In the genomic region with DNA sequence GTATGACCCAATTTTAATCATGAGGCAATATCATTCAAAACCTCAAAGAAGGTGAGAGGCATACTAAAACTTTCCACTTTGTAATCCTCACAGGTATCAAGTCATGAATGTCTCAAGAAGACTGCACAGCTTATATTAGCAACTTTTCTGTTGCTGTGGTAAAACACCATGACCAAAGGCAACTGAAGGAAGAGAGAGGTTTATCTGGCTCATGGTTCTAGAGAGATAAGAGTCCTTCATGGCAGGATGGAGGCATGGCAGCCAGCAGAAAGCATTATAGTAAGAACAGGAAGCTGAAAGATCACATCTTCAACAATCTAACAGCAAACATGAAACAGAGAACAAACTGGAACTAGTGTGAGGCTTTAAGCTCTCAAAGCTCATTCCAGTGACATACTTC, we compare ENCODE assay signal across 32 mouse cellular contexts. TPM values are rescaled to one million over a fixed set of nuclear protein-coding genes. Genes with fewer than 3 reads are reported as not detected.
DNase-seq lines count a peak whose midpoint lies in the region; ATAC-seq and TF ChIP-seq lines count a peak whose summit lies in the region.
"Had no signal": no experiment of that assay in that cellular context is flagged by ENCODE, and none has a peak within 500 bp of the region (broad histone marks: within the 10 kb centered on the region; RNA-seq: fewer than 3 reads in every experiment).

No protein-coding gene starts in this region.

- TF ChIP-seq RAD21 in MEL (IDR thresholded peaks at IDR 0.05; ENCODE audit: low read depth, low read length) = no peak

- H3K4me3 ChIP-seq in MEL (ENCODE audit: control insufficient read depth in 1 of 2, insufficient read depth in 1 of 2, low read depth in 2 of 2, low read length in 2 of 2) = no peak overlapping the region
- H3K4me3 ChIP-seq: embryonic facial prominence, embryonic 10.5 days; embryonic facial prominence, embryonic 13.5 days; erythroblast, embryonic 14.5 days; forebrain, embryonic 12.5 days; forebrain, embryonic 15.5 days; heart, adult 2 months; heart, embryonic 10.5 days; heart, embryonic 13.5 days; hindbrain, embryonic 12.5 days; hindbrain, embryonic 15.5 days had no signal

- peak; percentile 12 for ATAC-seq in inflammation-experienced regulatory T-cells, adult 6 months
- no peak for ATAC-seq in activated CD4-positive, CD25-positive, alpha-beta regulatory T cell, adult 4 months
- ATAC-seq: forebrain, embryonic 15.5 days; intestine, embryonic 16.5 days had no signal

- TF ChIP-seq POLR2A in MEL (IDR thresholded peaks at IDR 0.05; ENCODE audit: control insufficient read depth in 1 of 2, insufficient read depth in 1 of 2, low read depth in 1 of 2, low read length in 2 of 2, poor library complexity in 1 of 2) = no peak

- H3K4me1 ChIP-seq in MEL (ENCODE audit: control insufficient read depth in 1 of 2, insufficient read depth in 2 of 2, low read length in 2 of 2) = no peaks in the 10 kb centered on the region
- H3K4me1 ChIP-seq: embryonic facial prominence, embryonic 10.5 days; embryonic facial prominence, embryonic 13.5 days; forebrain, embryonic 12.5 days; forebrain, embryonic 15.5 days; heart, embryonic 10.5 days; heart, embryonic 13.5 days; hindbrain, embryonic 12.5 days; hindbrain, embryonic 15.5 days had no signal

- TF ChIP-seq CTCF in MEL (IDR thresholded peaks at IDR 0.05 in 2 of 3, conservative IDR thresholded peaks at IDR 0.05 in 1 of 3; ENCODE audit: control insufficient read depth in 1 of 3, insufficient read depth in 1 of 3, low read depth in 2 of 3, low read length in 3 of 3, poor library complexity in 1 of 3, severe bottlenecking in 1 of 3) = no peak

- DNase-seq in thymus, postnatal 0 days (ENCODE audit: low spot score) = peak; percentile 8
- no peak for DNase-seq in thymus, postnatal 36 days
- peak; percentile 17 for DNase-seq in MEL (ENCODE audit: low read depth, low spot score)
- no peak for DNase-seq in adrenal gland, postnatal 36 days
- no peak for DNase-seq in adrenal gland, postnatal 10 days
- no peak for DNase-seq in thymus, postnatal 4 days
- DNase-seq: adrenal gland, adult 8-10 months; B cell, adult 2 months; cerebellum, adult 11 months; cerebellum, adult 2 months; cerebellum, adult 9-11 months; cerebellum, postnatal 25 days; embryo, embryonic 11 days; gastrocnemius, postnatal 10 days; gastrocnemius, postnatal 36 days; heart, adult 2 months; heart, postnatal 14 days; heart, postnatal 4 days had no signal

- H3K9ac ChIP-seq in MEL (ENCODE audit: control insufficient read depth, low read depth, low read length, poor library complexity, severe bottlenecking) = no peak overlapping the region
- H3K9ac ChIP-seq: embryonic facial prominence, embryonic 13.5 days; forebrain, embryonic 12.5 days; forebrain, embryonic 15.5 days; heart, embryonic 13.5 days; hindbrain, embryonic 12.5 days; hindbrain, embryonic 15.5 days had no signal

- no peak overlapping the region for H3K27ac ChIP-seq in MEL (ENCODE audit: control insufficient read depth, low read depth, low read length)
- H3K27ac ChIP-seq: embryonic facial prominence, embryonic 10.5 days; embryonic facial prominence, embryonic 13.5 days; forebrain, embryonic 12.5 days; forebrain, embryonic 15.5 days; heart, adult 2 months; heart, embryonic 10.5 days; heart, embryonic 13.5 days; hindbrain, embryonic 12.5 days; hindbrain, embryonic 15.5 days had no signal

- no peaks in the 10 kb centered on the region for H3K36me3 ChIP-seq in MEL (ENCODE audit: control insufficient read depth in 1 of 2, insufficient read depth in 2 of 2, low read length in 2 of 2)
- H3K36me3 ChIP-seq: embryonic facial prominence, embryonic 10.5 days; embryonic facial prominence, embryonic 13.5 days; forebrain, embryonic 12.5 days; forebrain, embryonic 15.5 days; G1E; heart, embryonic 10.5 days; heart, embryonic 13.5 days; hindbrain, embryonic 12.5 days; hindbrain, embryonic 15.5 days had no signal

- no peaks in the 10 kb centered on the region for H3K9me3 ChIP-seq in MEL (replicated peaks; ENCODE audit: insufficient read depth, low read length)
- H3K9me3 ChIP-seq: embryonic facial prominence, embryonic 10.5 days; embryonic facial prominence, embryonic 13.5 days; forebrain, embryonic 12.5 days; forebrain, embryonic 15.5 days; G1E; heart, embryonic 10.5 days; heart, embryonic 13.5 days; hindbrain, embryonic 12.5 days; hindbrain, embryonic 15.5 days had no signal

- H3K27me3 ChIP-seq in MEL (ENCODE audit: control insufficient read depth in 1 of 2, insufficient read depth in 2 of 2, low read length in 2 of 2) = no peaks in the 10 kb centered on the region
- H3K27me3 ChIP-seq: CH12.LX; embryonic facial prominence, embryonic 13.5 days; forebrain, embryonic 12.5 days; forebrain, embryonic 15.5 days; heart, embryonic 13.5 days; hindbrain, embryonic 12.5 days; hindbrain, embryonic 15.5 days had no signal

- H3K79me2 ChIP-seq in MEL (ENCODE audit: control insufficient read depth, insufficient read depth, low read length, poor library complexity) = no peaks in the 10 kb centered on the region

- no peak; a peak in 1 of 4 replicates for TF ChIP-seq EP300 in MEL (IDR thresholded peaks at IDR 0.05; ENCODE audit: low read depth in 1 of 2, low read length in 2 of 2)

TF ChIP-seq in MEL, 35 proteins besides CTCF, POLR2A, EP300 and RAD21:
- TF ChIP-seq USF2 (IDR thresholded peaks at IDR 0.05; ENCODE audit: borderline replicate concordance in 1 of 2, insufficient read depth in 1 of 2, low read depth in 1 of 2, low read length in 2 of 2) = no peak
- no peak for TF ChIP-seq ZC3H11A (IDR thresholded peaks at IDR 0.05; ENCODE audit: low read depth, low read length)
- no peak for TF ChIP-seq BHLHE40 (IDR thresholded peaks at IDR 0.05; ENCODE audit: borderline replicate concordance, low read depth, low read length)
- TF ChIP-seq MYB (IDR thresholded peaks at IDR 0.05; ENCODE audit: low read depth, low read length) = no peak
- TF ChIP-seq TBP (IDR thresholded peaks at IDR 0.05; ENCODE audit: low read depth, low read length) = no peak
- TF ChIP-seq MYC (IDR thresholded peaks at IDR 0.05; ENCODE audit: low read depth, low read length) = no peak
- no peak for TF ChIP-seq MXI1 (IDR thresholded peaks at IDR 0.05; ENCODE audit: low read depth, low read length)
- TF ChIP-seq POLR2AphosphoS2 (IDR thresholded peaks at IDR 0.05; ENCODE audit: low read length) = no peak
- no peak for TF ChIP-seq SMC3 (IDR thresholded peaks at IDR 0.05; ENCODE audit: low read depth, low read length)

RNA-seq across cellular contexts. Expression of a gene that starts 43.8 kb away (rescaled TPM):
- polyA plus RNA-seq in thymus, postnatal 0 days (2015; fragmentation: Nextera tagmentation; extraction: Ambion mirVana) = 25.3 and 32.3 TPM in 2 replicates
- total RNA-seq in MEL (2012; rRNA removed) = not detected in 2 replicates
- polyA plus RNA-seq in MEL (2012; ENCODE audit: insufficient read depth in 1 of 2, insufficient read length in 2 of 2, low read depth in 1 of 2, low replicate concordance in 2 of 2, missing spikeins in 1 of 2) = not detected
- under 1 TPM in 2 of 3 experiments, not detected in 1; 0.08 to 0.61 TPM for polyA plus RNA-seq in inflammation-experienced regulatory T-cells, adult 6 months (2017; shearing (Covaris generic))
- polyA plus RNA-seq in activated CD4-positive, CD25-positive, alpha-beta regulatory T cell, adult 4 months (2017; shearing (Covaris generic)) = under 1 TPM; 0.24 to 0.53 TPM
- total RNA-seq in adrenal gland, postnatal 36 days (2021) = 10 to 100 TPM in 1 of 2 experiments, 1 to 10 TPM in 1; 9.6 to 17.7 TPM
- 10 to 100 TPM; 10.7 to 14.5 TPM for total RNA-seq in adrenal gland, postnatal 10 days (2021)
- polyA plus RNA-seq: G1E had no signal

Comparison
In these comparisons a context has a peak if more than half of its experiments do, and no peak if none do; other contexts are left out.
1. DNase-seq: peak in thymus, postnatal 0 days (single experiment) and MEL (single experiment); none in thymus, postnatal 36 days (0 of 2), adrenal gland, postnatal 36 days (0 of 2), adrenal gland, postnatal 10 days (single experiment) and thymus, postnatal 4 days (single experiment).
2. RNA of a gene that starts 43.8 kb away (polyA plus RNA-seq): 25.3 to 32.3 TPM in thymus, postnatal 0 days; 0.24 to 0.53 TPM in activated CD4-positive, CD25-positive, alpha-beta regulatory T cell, adult 4 months, 0.08 to 0.61 TPM in inflammation-experienced regulatory T-cells, adult 6 months and not detected in MEL; every median in the first group is over 10 times any median in the second.